ENCODE assay signal across 10 mouse cellular contexts in the genomic region with DNA sequence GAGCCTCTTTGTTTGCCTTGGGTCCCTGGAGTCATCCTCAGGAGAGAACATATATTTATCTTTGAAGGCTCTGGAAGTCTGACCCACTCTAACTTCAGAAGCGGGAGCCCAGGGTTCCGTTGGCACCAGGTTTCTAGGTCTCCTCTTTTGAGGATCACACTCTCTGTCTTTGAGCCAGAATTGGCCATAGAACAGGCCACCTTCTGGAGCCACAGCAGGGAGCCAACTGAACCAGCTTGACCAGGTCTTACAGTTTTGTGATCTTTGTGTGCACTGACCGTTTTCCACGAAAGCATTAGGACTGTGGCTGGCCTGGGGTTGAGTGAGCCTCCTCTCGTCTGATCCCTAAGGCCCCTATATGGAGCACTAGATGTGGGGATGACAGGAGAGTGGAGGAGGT. TPM values are rescaled to one million over a fixed set of nuclear protein-coding genes. Genes with fewer than 3 reads are reported as not detected.
DNase-seq lines count a peak whose midpoint lies in the region; ATAC-seq and TF ChIP-seq lines count a peak whose summit lies in the region.
"Had no signal": no experiment of that assay in that cellular context is flagged by ENCODE, and none has a peak within 500 bp of the region (broad histone marks: within the 10 kb centered on the region; RNA-seq: fewer than 3 reads in every experiment).

No protein-coding gene starts in this region.

- DNase-seq in hindbrain, embryonic 11.5 days (ENCODE audit: low spot score): no peak
- peak; percentile 64 for DNase-seq in cerebellum, adult 9-11 months
- DNase-seq in limb, embryonic 14.5 days (ENCODE audit: low spot score): no peak
- DNase-seq in adrenal gland, adult 18-20 months (ENCODE audit: low spot score in 2 of 2): no peak
- DNase-seq in left cerebral cortex, adult 11 months (ENCODE audit: low spot score): no peak
- DNase-seq: forebrain, postnatal 0 days; right cerebral cortex, postnatal 4 days; thymus, postnatal 36 days had no signal

- no peak overlapping the region for H3K27ac ChIP-seq in hindbrain, embryonic 12.5 days
- H3K27ac ChIP-seq in hindbrain, embryonic 11.5 days (ENCODE audit: low read depth, low read length): no peak overlapping the region
- no peak overlapping the region for H3K27ac ChIP-seq in limb, embryonic 14.5 days (replicated peaks; ENCODE audit: low read depth, low read length)

- no peak overlapping the region for H3K9ac ChIP-seq in hindbrain, embryonic 12.5 days
- H3K9ac ChIP-seq in hindbrain, embryonic 11.5 days (ENCODE audit: low read depth, low read length): no peak overlapping the region
- H3K9ac ChIP-seq in limb, embryonic 14.5 days (ENCODE audit: low read depth, low read length, severe bottlenecking): 0 out of 2 replicates have a peak overlapping the region, but pooled peaks have one; percentile 12
- H3K9ac ChIP-seq: forebrain, postnatal 0 days had no signal

- H3K27me3 ChIP-seq in hindbrain, embryonic 12.5 days: no peaks in the 10 kb centered on the region
- H3K27me3 ChIP-seq in hindbrain, embryonic 11.5 days (ENCODE audit: control insufficient read depth, insufficient read depth, low read length): no peaks in the 10 kb centered on the region
- H3K27me3 ChIP-seq in E14TG2a.4 (ENCODE audit: insufficient read depth, low read length): no peaks in the 10 kb centered on the region
- no peaks in the 10 kb centered on the region for H3K27me3 ChIP-seq in limb, embryonic 14.5 days (ENCODE audit: control insufficient read depth, insufficient read depth, low read length)

- no peak overlapping the region for H3K4me3 ChIP-seq in hindbrain, embryonic 12.5 days
- no peak overlapping the region for H3K4me3 ChIP-seq in hindbrain, embryonic 11.5 days (ENCODE audit: low read depth, low read length)
- 0 out of 2 replicates have a peak overlapping the region, but pooled peaks have one; percentile 13 for H3K4me3 ChIP-seq in E14TG2a.4 (replicated peaks; ENCODE audit: low read length)
- H3K4me3 ChIP-seq in limb, embryonic 14.5 days (replicated peaks; ENCODE audit: low read length): no peak overlapping the region

- H3K36me3 ChIP-seq in hindbrain, embryonic 12.5 days: 0 out of 2 replicates have a peak, but pooled peaks cover 5% of the 10 kb centered on the region
- H3K36me3 ChIP-seq in hindbrain, embryonic 11.5 days (ENCODE audit: control insufficient read depth, insufficient read depth, low read length): no peaks in the 10 kb centered on the region
- peaks cover 45% of the 10 kb centered on the region for H3K36me3 ChIP-seq in E14TG2a.4 (ENCODE audit: insufficient read depth, low read length)
- peaks cover 26% of the 10 kb centered on the region for H3K36me3 ChIP-seq in limb, embryonic 14.5 days (ENCODE audit: control insufficient read depth, insufficient read depth, low read length)

- H3K4me1 ChIP-seq in hindbrain, embryonic 12.5 days: peaks cover 13% of the 10 kb centered on the region
- H3K4me1 ChIP-seq in hindbrain, embryonic 11.5 days (replicated peaks; ENCODE audit: control insufficient read depth, insufficient read depth, low read length): no peaks in the 10 kb centered on the region
- H3K4me1 ChIP-seq in E14TG2a.4 (replicated peaks; ENCODE audit: low read depth, low read length): peaks cover 89% of the 10 kb centered on the region
- peaks cover 13% of the 10 kb centered on the region for H3K4me1 ChIP-seq in limb, embryonic 14.5 days (ENCODE audit: control insufficient read depth, insufficient read depth, low read length)

- no peak for ATAC-seq in hindbrain, embryonic 12.5 days (ENCODE audit: low FRiP score)
- no peak for ATAC-seq in hindbrain, embryonic 11.5 days (ENCODE audit: low FRiP score)
- ATAC-seq in limb, embryonic 14.5 days (ENCODE audit: low FRiP score, low read depth): no peak
- ATAC-seq: forebrain, postnatal 0 days had no signal

- H3K9me3 ChIP-seq in hindbrain, embryonic 12.5 days (replicated peaks): no peaks in the 10 kb centered on the region
- no peaks in the 10 kb centered on the region for H3K9me3 ChIP-seq in hindbrain, embryonic 11.5 days (ENCODE audit: control insufficient read depth, low read length)
- H3K9me3 ChIP-seq in E14TG2a.4 (ENCODE audit: low read length): no peaks in the 10 kb centered on the region
- H3K9me3 ChIP-seq in limb, embryonic 14.5 days (ENCODE audit: control insufficient read depth, low read length): no peaks in the 10 kb centered on the region

- no peak for TF ChIP-seq POLR2A in limb, embryonic 14.5 days (IDR thresholded peaks at IDR 0.05; ENCODE audit: borderline replicate concordance, extremely low read depth, insufficient read depth, insufficient read length)

- no peak for TF ChIP-seq CTCF in E14TG2a.4 (conservative IDR thresholded peaks at IDR 0.05; ENCODE audit: low read length)

- 80% methylated on average over 5 of the region's 5 CpGs for WGBS in hindbrain, embryonic 12.5 days
- 84% methylated on average over 5 of the region's 5 CpGs for WGBS in hindbrain, embryonic 11.5 days
- 93% methylated on average over 5 of the region's 5 CpGs for WGBS in limb, embryonic 14.5 days

- H3K4me2 ChIP-seq in hindbrain, embryonic 12.5 days (replicated peaks): peak overlapping the region; percentile 19; the same call in 1 of the 2 replicates
- H3K4me2 ChIP-seq in hindbrain, embryonic 11.5 days (replicated peaks; ENCODE audit: low read depth, low read length): no peak overlapping the region
- no peak overlapping the region for H3K4me2 ChIP-seq in limb, embryonic 14.5 days (replicated peaks; ENCODE audit: low read depth, low read length, severe bottlenecking)

RNA-seq across cellular contexts. Expression of a gene that starts 2.1 kb away (rescaled TPM):
- polyA plus RNA-seq in hindbrain, embryonic 12.5 days (2016; fragmentation: Nextera tagmentation; extraction: Ambion mirVana): 1.7 and 2.4 TPM in 2 replicates
- 1.7 and 3.5 TPM in 2 replicates for polyA plus RNA-seq in hindbrain, embryonic 11.5 days (2014; fragmentation: Nextera tagmentation; extraction: Ambion mirVana)
- 29.2 and 37.9 TPM in 2 replicates for polyA plus RNA-seq in limb, embryonic 14.5 days (2012; rRNA removed)
- polyA plus RNA-seq in limb, embryonic 14.5 days (2014; fragmentation: Nextera tagmentation; extraction: Ambion mirVana): 3.7 and 4.2 TPM in 2 replicates
- total RNA-seq in adrenal gland, adult 18-20 months (2021): 10 to 100 TPM; 70.6 to 70.7 TPM

RNA-seq across cellular contexts. Expression of a gene that starts 27.1 kb away (rescaled TPM):
- 5.7 and 6.1 TPM in 2 replicates for polyA plus RNA-seq in hindbrain, embryonic 12.5 days (2016; fragmentation: Nextera tagmentation; extraction: Ambion mirVana)
- polyA plus RNA-seq in hindbrain, embryonic 11.5 days (2014; fragmentation: Nextera tagmentation; extraction: Ambion mirVana): 1.8 and 2.9 TPM in 2 replicates
- 14.6 and 15.5 TPM in 2 replicates for polyA plus RNA-seq in limb, embryonic 14.5 days (2012; rRNA removed)
- polyA plus RNA-seq in limb, embryonic 14.5 days (2014; fragmentation: Nextera tagmentation; extraction: Ambion mirVana): 10.0 and 12.7 TPM in 2 replicates
- total RNA-seq in adrenal gland, adult 18-20 months (2021): 1 to 10 TPM; 1.2 to 1.3 TPM

RNA-seq across cellular contexts. Expression of a gene that starts 57.7 kb away (rescaled TPM):
- polyA plus RNA-seq in hindbrain, embryonic 12.5 days (2016; fragmentation: Nextera tagmentation; extraction: Ambion mirVana): 50.0 and 50.6 TPM in 2 replicates
- 27.6 and 29.5 TPM in 2 replicates for polyA plus RNA-seq in hindbrain, embryonic 11.5 days (2014; fragmentation: Nextera tagmentation; extraction: Ambion mirVana)
- 79.1 and 97.1 TPM in 2 replicates for polyA plus RNA-seq in limb, embryonic 14.5 days (2012; rRNA removed)
- polyA plus RNA-seq in limb, embryonic 14.5 days (2014; fragmentation: Nextera tagmentation; extraction: Ambion mirVana): 37.5 and 37.7 TPM in 2 replicates
- total RNA-seq in adrenal gland, adult 18-20 months (2021): 10 to 100 TPM; 36.1 to 36.5 TPM
